Mouse (Mus musculus) heart, embryonic 16.5 days (tissue): ENCODE measurements around the gene Dnah5. TPM values are rescaled to one million over a fixed set of nuclear protein-coding genes. Genes with fewer than 3 reads are reported as not detected.
"Not testable (repeated sequence)": the region's sequence is repeated elsewhere in the genome, so short reads cannot be mapped to it uniquely, and the experiment has no call there.

Experiments
- ATAC-seq: fragments of 200-750 bp; cut with Nextera tagmentation; replicated peaks from 2 replicates; pipeline ENCODE4 v1.8.0; 2017; ENCODE audit warnings: moderate number of reproducible peaks; ENCODE audit not compliant: insufficient read depth, low FRiP score; ENCODE audit errors: extremely low read depth
- H3K27ac ChIP-seq: fragments of 300-500 bp; sonication (generic); 2 replicates; pipeline ENCODE4 v1.5.1; 2014; ENCODE audit warnings: mild to moderate bottlenecking, low read length, control low read depth, moderate library complexity
- H3K27me3 ChIP-seq: fragments of 300-500 bp; sonication (generic); 2 replicates; pipeline ENCODE4 v1.6.1; 2014; ENCODE audit warnings: low read length, mixed read lengths; ENCODE audit not compliant: control insufficient read depth, insufficient read depth
- H3K36me3 ChIP-seq: fragments of 300-500 bp; sonication (generic); 2 replicates; pipeline ENCODE4 v1.6.1; 2014; ENCODE audit not compliant: control insufficient read depth, insufficient read depth
- H3K4me1 ChIP-seq: fragments of 300-500 bp; sonication (generic); 2 replicates; pipeline ENCODE4 v1.6.1; 2014; ENCODE audit warnings: low read length, mixed read lengths; ENCODE audit not compliant: control insufficient read depth, insufficient read depth
- H3K4me2 ChIP-seq: fragments of 300-500 bp; sonication (generic); 2 replicates; pipeline ENCODE4 v1.6.1; 2014; ENCODE audit warnings: low read depth, mild to moderate bottlenecking, control low read depth, low read length
- H3K4me3 ChIP-seq: fragments of 300-500 bp; sonication (generic); 2 replicates; pipeline ENCODE4 v1.5.1; 2014; ENCODE audit warnings: mild to moderate bottlenecking, control low read depth, low read length
- H3K9ac ChIP-seq: fragments of 300-500 bp; sonication (generic); 2 replicates; pipeline ENCODE4 v1.6.1; 2014; ENCODE audit warnings: low read length, control low read depth
- H3K9me3 ChIP-seq: fragments of 300-500 bp; sonication (generic); replicated peaks from 2 replicates; pipeline ENCODE4 v1.6.1; 2016; ENCODE audit warnings: low read length; ENCODE audit not compliant: control insufficient read depth
- WGBS: fragments of 180-500 bp; shearing (Covaris S2); extraction: QIAGEN DNeasy Blood & Tissue Kit; methylation state at CpG from one replicate; pipeline ENCODE4 v1.1.7; 2014; 5-methylcytosine and 5-hydroxymethylcytosine counted together
- polyA plus RNA-seq: library from polyadenylated mRNA; unstranded; fragments of >200 nt; fragmentation: Nextera tagmentation; extraction: Ambion mirVana; gene quantifications from 2 replicates; pipeline ENCODE4 v1.2.1, GENCODE M21; 2015

The Dnah5 gene
- polyA plus RNA-seq, 1 experiment from 2014 or later = 0.05 TPM

DNA sequence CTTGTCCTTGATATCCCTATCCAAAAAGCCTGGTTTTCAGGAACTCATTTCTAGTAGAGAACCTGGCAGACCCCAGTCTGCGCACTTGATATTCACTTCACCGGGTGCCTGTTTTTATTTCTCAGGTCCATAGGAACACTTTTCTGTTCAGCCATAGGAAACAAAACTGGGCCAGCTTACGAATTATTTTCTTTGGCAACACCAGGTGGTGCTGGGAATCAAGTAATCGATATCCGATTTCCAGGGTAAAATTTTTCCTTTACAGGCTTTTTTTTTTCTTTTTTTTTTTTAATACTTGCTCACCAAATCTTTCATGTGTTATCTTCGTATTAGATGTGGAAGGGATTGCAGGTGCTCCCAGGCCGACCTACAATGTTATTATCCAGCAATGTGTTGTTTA is 119.0 kb downstream of the Dnah5 start:
- Histone ChIP-seq H3K27ac (no peak overlapping the region), H3K4me3 (no peak overlapping the region), H3K4me2 (no peak overlapping the region), H3K4me1 (no peaks in the 10 kb centered on the region), H3K36me3 (no peaks in the 10 kb centered on the region), H3K27me3 (no peaks in the 10 kb centered on the region), H3K9ac (no peak overlapping the region), H3K9me3 (no peaks in the 10 kb centered on the region)
- no peak for ATAC-seq
- WGBS = 85% methylated on average over 7 of the region's 7 CpGs

DNA sequence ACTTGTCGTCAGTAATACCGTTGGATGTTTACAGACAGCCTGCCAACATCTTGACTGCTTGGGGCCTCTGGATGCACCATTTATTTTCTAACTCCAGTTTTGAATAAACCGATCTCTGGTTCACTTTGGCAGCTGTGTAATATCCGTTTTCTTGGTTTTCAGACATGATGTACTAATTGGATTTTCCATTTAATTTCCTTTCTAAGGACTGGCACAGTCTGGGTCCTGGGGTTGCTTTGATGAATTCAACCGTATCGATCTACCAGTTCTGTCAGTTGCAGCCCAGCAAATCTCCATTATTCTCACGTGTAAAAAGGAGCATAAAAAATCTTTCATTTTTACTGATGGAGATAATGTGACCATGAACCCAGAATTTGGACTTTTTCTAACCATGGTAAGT is 123.4 kb downstream of the Dnah5 start:
- no peaks in the 10 kb centered on the region for H3K27me3 ChIP-seq
- ATAC-seq = no peak
- 81% methylated on average over 7 of the region's 7 CpGs for WGBS
- H3K4me2 ChIP-seq = no peak overlapping the region
- H3K27ac ChIP-seq = no peak overlapping the region
- no peaks in the 10 kb centered on the region for H3K4me1 ChIP-seq
- H3K4me3 ChIP-seq = no peak overlapping the region
- H3K9ac ChIP-seq = no peak overlapping the region
- no peaks in the 10 kb centered on the region for H3K9me3 ChIP-seq
- H3K36me3 ChIP-seq = no peaks in the 10 kb centered on the region

DNA sequence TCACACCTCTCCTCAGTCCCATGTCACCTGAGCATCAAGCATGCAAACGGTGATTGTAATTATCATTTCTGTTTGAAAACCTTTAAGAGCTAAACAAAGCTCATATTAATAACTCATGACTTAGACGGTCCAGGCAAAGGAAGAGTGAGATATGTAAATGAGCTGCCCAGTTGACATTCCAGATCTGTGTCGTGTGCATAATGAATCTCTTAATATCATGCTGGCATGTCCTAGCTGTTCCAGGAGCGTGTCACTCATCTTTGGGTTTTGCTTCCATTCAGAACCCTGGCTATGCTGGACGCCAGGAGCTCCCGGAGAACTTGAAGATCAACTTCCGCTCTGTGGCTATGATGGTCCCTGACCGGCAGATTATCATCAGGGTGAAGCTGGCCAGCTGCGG is 123.9 kb downstream of the Dnah5 start:
- no peak overlapping the region for H3K4me2 ChIP-seq
- no peak overlapping the region for H3K27ac ChIP-seq
- H3K36me3 ChIP-seq = no peaks in the 10 kb centered on the region
- H3K4me3 ChIP-seq = no peak overlapping the region
- no peaks in the 10 kb centered on the region for H3K9me3 ChIP-seq
- no peaks in the 10 kb centered on the region for H3K4me1 ChIP-seq
- H3K27me3 ChIP-seq = no peaks in the 10 kb centered on the region
- H3K9ac ChIP-seq = no peak overlapping the region
- WGBS = 73% methylated on average over 9 of the region's 9 CpGs
- no peak for ATAC-seq

DNA sequence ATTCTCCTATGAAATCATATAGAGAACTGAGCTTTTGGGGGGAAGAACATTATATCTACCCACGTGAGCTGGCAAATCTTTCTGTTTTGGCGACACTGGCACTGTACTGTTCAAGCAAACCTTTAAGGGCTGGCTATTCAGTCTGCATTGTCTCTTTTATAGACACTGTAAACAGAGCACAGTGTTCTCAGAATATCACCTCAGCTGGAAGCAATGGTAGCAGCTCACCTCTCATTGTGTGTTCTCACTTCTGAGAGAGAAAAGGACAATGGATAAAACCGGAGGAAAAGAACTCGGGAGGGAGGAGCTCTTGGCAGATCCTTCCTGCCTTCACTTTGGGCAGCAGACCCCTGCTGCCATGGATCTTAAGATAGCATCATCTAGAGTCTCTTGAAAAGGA is 137.6 kb downstream of the Dnah5 start:
- H3K9ac ChIP-seq = no peak overlapping the region
- no peak overlapping the region for H3K27ac ChIP-seq
- H3K27me3 ChIP-seq = no peaks in the 10 kb centered on the region
- 40% methylated on average over 4 of the region's 4 CpGs for WGBS
- H3K4me1 ChIP-seq = no peaks in the 10 kb centered on the region
- no peak overlapping the region for H3K4me3 ChIP-seq
- H3K36me3 ChIP-seq = no peaks in the 10 kb centered on the region
- no peak overlapping the region for H3K4me2 ChIP-seq
- no peaks in the 10 kb centered on the region for H3K9me3 ChIP-seq
- no peak for ATAC-seq

DNA sequence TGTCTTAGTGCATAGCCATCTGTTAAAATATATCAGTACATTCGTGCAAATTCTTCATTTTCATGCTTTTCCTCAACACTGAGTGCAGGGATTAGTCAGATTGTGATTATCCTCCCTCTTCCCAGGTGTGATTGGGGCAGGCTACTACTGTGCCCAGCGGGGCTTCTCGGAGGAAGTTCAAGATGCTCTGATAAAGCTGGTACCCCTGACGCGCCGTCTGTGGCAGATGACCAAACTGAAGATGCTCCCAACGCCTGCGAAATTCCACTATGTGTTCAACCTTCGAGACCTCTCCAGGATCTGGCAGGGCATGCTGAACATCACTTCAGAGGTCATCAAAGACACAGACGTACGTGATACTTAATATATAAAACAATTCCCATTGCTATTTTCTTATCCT is 164.0 kb downstream of the Dnah5 start:
- H3K4me2 ChIP-seq = no peak overlapping the region
- H3K9ac ChIP-seq = no peak overlapping the region
- no peak overlapping the region for H3K27ac ChIP-seq
- no peaks in the 10 kb centered on the region for H3K36me3 ChIP-seq
- H3K4me1 ChIP-seq = no peaks in the 10 kb centered on the region
- H3K27me3 ChIP-seq = no peaks in the 10 kb centered on the region
- no peak overlapping the region for H3K4me3 ChIP-seq
- no peaks in the 10 kb centered on the region for H3K9me3 ChIP-seq
- 64% methylated on average over 11 of the region's 11 CpGs for WGBS
- ATAC-seq = no peak

DNA sequence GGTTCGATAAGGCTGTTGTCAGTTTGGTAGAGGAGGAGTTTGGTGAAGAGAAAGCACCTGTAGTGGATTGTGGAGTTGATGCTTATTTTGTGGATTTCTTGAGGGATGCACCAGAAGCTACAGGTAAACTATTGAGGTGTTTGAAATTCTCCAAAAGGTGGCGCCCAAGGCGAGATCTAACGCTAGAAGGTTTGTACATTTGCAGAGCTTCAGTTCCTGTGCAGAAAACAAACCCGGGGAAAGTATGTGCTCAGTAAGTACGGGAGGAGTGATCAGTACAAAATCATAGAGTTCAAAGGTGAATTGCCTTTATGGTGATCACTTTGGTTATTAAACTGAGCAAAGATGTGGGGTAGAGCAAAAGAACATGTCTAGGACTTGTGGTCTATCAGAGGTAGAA is 166.9 kb downstream of the Dnah5 start:
- ATAC-seq = no peak
- no peaks in the 10 kb centered on the region for H3K9me3 ChIP-seq
- H3K9ac ChIP-seq = no peak overlapping the region
- H3K27ac ChIP-seq = no peak overlapping the region
- no peaks in the 10 kb centered on the region for H3K4me1 ChIP-seq
- H3K36me3 ChIP-seq = no peaks in the 10 kb centered on the region
- H3K27me3 ChIP-seq = no peaks in the 10 kb centered on the region
- H3K4me3 ChIP-seq = no peak overlapping the region
- WGBS = 78% methylated on average over 6 of the region's 6 CpGs
- H3K4me2 ChIP-seq = no peak overlapping the region

DNA sequence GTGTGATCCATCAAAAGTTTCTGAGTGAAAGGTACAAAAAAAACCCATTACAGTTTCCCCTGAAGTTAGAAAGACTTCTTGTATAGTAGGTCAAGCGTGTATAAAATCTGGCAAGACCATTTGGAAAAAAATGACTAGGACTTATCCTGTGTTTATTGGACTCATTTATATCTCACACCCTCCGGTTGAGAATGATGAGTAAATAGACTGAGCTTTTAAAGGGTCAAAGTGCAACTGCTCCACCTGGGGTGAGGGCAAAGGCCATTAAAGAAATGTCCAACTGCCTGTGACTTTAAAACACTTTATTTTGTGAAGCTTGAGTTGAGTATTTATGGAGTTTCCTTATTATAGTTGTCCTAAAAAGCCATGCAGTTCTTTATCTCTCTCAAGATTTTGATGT is 168.0 kb downstream of the Dnah5 start:
- Histone ChIP-seq H3K27ac (no peak overlapping the region), H3K4me2 (no peak overlapping the region), H3K4me3 (no peak overlapping the region), H3K4me1 (no peaks in the 10 kb centered on the region), H3K9me3 (no peaks in the 10 kb centered on the region), H3K9ac (no peak overlapping the region), H3K36me3 (no peaks in the 10 kb centered on the region), H3K27me3 (no peaks in the 10 kb centered on the region)
- no peak for ATAC-seq
- 68% methylated on average over 2 of the region's 2 CpGs for WGBS

DNA sequence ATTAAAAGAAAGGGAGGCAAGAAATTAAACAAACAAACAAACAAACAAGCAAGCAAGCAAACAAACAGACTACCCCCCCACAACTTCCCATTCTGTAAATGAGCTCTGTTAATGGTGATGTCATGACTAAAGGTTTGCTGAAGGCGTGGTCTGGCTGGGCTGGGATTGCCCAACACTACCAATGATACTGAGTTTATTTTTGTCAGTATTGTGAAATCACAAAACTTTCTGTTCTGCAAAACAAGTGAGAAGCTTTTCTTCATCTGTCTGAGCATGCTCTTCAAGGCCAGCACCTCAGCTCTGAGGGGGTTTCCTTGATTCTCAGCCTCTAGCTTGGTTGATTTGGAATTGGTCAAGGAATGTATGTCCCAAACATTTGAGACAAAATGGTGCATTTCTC is 170.8 kb downstream of the Dnah5 start:
- WGBS = 79% methylated on average over 1 of the region's 1 CpGs

DNA sequence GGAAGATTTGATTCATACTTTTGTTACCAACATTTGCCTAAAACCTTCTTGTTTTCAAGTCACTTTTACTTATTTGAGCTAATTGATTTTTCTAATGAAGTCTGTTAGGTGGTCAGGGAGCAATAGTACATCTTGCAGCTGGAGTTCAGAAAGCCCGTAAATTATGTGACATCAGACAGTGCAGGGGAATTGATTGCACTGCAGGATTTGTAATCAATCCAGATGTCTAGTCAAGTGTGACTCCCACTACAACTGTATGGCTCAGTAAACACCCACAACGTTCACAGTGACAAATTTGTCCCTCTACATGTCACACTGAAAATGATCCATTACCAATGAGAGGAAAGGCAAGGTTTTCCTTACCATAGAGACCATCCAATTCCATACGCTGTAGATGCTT is 177.4 kb downstream of the Dnah5 start:
- no peak overlapping the region for H3K27ac ChIP-seq
- ATAC-seq = no peak
- H3K4me1 ChIP-seq = no peaks in the 10 kb centered on the region
- no peak overlapping the region for H3K9ac ChIP-seq
- no peaks in the 10 kb centered on the region for H3K36me3 ChIP-seq
- no peaks in the 10 kb centered on the region for H3K27me3 ChIP-seq
- no peaks in the 10 kb centered on the region for H3K9me3 ChIP-seq
- no peak overlapping the region for H3K4me2 ChIP-seq
- 77% methylated on average over 3 of the region's 3 CpGs for WGBS
- H3K4me3 ChIP-seq = no peak overlapping the region

More for the DNA sequence above, 170.8 kb downstream of the Dnah5 start:
- no peaks in the 10 kb centered on the region for H3K27me3 ChIP-seq
- no peaks in the 10 kb centered on the region for H3K9me3 ChIP-seq
- no peaks in the 10 kb centered on the region for H3K4me1 ChIP-seq
- H3K36me3 ChIP-seq = no peaks in the 10 kb centered on the region
- H3K4me2 ChIP-seq = no peak overlapping the region
- ATAC-seq = no peak
- H3K27ac ChIP-seq = no peak overlapping the region
- no peak overlapping the region for H3K9ac ChIP-seq
- H3K4me3 ChIP-seq = no peak overlapping the region

DNA sequence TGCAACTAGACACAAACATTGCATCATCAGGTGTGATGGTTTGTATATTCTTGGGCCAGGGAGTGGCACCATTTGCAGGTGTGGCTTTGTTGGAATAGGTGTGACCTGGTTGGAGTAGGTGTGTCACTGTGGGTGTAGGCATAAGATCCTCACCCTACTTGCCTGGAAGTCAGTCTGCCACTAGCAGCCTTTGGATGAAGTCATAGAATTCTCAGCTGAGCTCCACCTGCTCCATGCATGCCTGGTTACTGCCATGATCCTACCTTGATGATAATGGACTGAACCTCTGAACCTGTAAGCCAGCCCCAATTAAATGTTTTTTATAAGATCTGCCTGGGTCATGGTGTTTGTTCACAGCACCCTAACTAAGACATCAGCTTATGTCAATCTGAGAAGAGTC is 190.2 kb downstream of the Dnah5 start:
- not testable (repeated sequence) for ATAC-seq

More for the DNA sequence above, 190.2 kb downstream of the Dnah5 start:
- not testable (repeated sequence) for H3K27ac ChIP-seq, H3K36me3 ChIP-seq, H3K4me3 ChIP-seq, H3K27me3 ChIP-seq, H3K4me2 ChIP-seq, H3K9ac ChIP-seq, H3K9me3 ChIP-seq, H3K4me1 ChIP-seq
